Mouse (Mus musculus) heart, adult 2 months (tissue): ENCODE results near the gene Tmem238l. TPM values are rescaled to one million over a fixed set of nuclear protein-coding genes. Genes with fewer than 3 reads are reported as not detected.
A peak's percentile ranks its signal among the peaks of the same experiment; 100 is the strongest.

ENCODE experiments used
- DNase-seq, 2 experiments: peaks; one replicate each; pipeline ENCODE4 v3.0.0; 2021
- H3K27ac ChIP-seq: fragments of 200-600 bp; 2 replicates; pipeline ENCODE4 v1.8.1; 2022
- H3K27me3 ChIP-seq: fragments of 200-500 bp; 2 replicates; pipeline ENCODE4 v1.6.1; 2012; ENCODE audit warnings: mild to moderate bottlenecking, low read length, inconsistent platforms, mixed read lengths; ENCODE audit not compliant: control insufficient read depth, insufficient read depth
- H3K36me3 ChIP-seq: fragments of 200-500 bp; 2 replicates; pipeline ENCODE4 v1.6.1; 2012; ENCODE audit warnings: low read length, inconsistent platforms; ENCODE audit not compliant: control insufficient read depth, insufficient read depth
- H3K4me1 ChIP-seq: fragments of 200-500 bp; 2 replicates; pipeline ENCODE4 v1.6.1; 2011; ENCODE audit warnings: low read length; ENCODE audit not compliant: control insufficient read depth, insufficient read depth
- H3K4me3 ChIP-seq: fragments of 200-600 bp; 2 replicates; pipeline ENCODE4 v1.8.1; 2022
- H3K79me2 ChIP-seq: fragments of 200-500 bp; replicated peaks from 2 replicates; pipeline ENCODE4 v1.6.1; 2012; ENCODE audit warnings: mild to moderate bottlenecking, inconsistent platforms, low read length, moderate library complexity, mixed read lengths; ENCODE audit not compliant: control insufficient read depth, insufficient read depth
- H3K9ac ChIP-seq: fragments of 200-500 bp; 2 replicates; pipeline ENCODE4 v1.6.1; 2012; ENCODE audit warnings: low read depth, mild to moderate bottlenecking, control low read depth, inconsistent platforms, low read length, mixed read lengths
- CTCF ChIP-seq: fragments of 200-600 bp; IDR thresholded peaks from 2 replicates; pipeline ENCODE4 v1.8.1; 2022; ENCODE audit warnings: antibody characterized with exemption, mild to moderate bottlenecking, moderate library complexity
- EP300 ChIP-seq: fragments of 200-500 bp; IDR thresholded peaks from 2 replicates; pipeline ENCODE4 v1.6.1; 2011; ENCODE audit warnings: low read depth, low read length, control low read depth; ENCODE audit not compliant: insufficient read depth
- POLR2A ChIP-seq: fragments of 200-500 bp; IDR thresholded peaks from 2 replicates; pipeline ENCODE4 v1.6.1; 2011; ENCODE audit warnings: mild to moderate bottlenecking, low read depth, low read length, control low read depth; ENCODE audit not compliant: insufficient read depth
- WGBS: fragments of 180-500 bp; shearing (Covaris S2); methylation state at CpG from one replicate; pipeline ENCODE4 v1.1.7; 2018; 5-methylcytosine and 5-hydroxymethylcytosine counted together
- intact Hi-C: fragments of 180-260 bp; cut with DNase I; formaldehyde crosslinking; loops from one replicate; pipeline ENCODE4 v1.15.1; 2025
- polyA plus RNA-seq: library from polyadenylated mRNA; depleted of rRNA; stranded (reverse); fragments of >200 nt; gene quantifications from 2 replicates; pipeline ENCODE4 v1.2.3, GENCODE M21; 2012
- total RNA-seq, 2 experiments: library from RNA; stranded (reverse); gene quantifications; 2 replicates each; pipeline ENCODE4 v1.2.3; 2021

Tmem238l gene
- total and polyA plus RNA-seq, 3 experiments, result not detected

GRCm38 (mm10) chr11:66945224-66945767, 11.1 kb upstream of the Tmem238l start:
- H3K79me2 ChIP-seq, result no peaks in the 10 kb centered on the region
- H3K36me3 ChIP-seq, result no peaks in the 10 kb centered on the region
- no peak for DNase-seq
- WGBS, result 52% methylated on average over 2 of the region's 2 CpGs
- no peaks in the 10 kb centered on the region for H3K4me1 ChIP-seq
- no peaks in the 10 kb centered on the region for H3K27me3 ChIP-seq
- H3K9ac ChIP-seq, result no peak overlapping the region
- TF ChIP-seq POLR2A (no peak), EP300 (no peak), CTCF (no peak)
- H3K27ac ChIP-seq, result no peak overlapping the region
- intact Hi-C loops, result no loop called here
- H3K4me3 ChIP-seq, result no peak overlapping the region

DNA sequence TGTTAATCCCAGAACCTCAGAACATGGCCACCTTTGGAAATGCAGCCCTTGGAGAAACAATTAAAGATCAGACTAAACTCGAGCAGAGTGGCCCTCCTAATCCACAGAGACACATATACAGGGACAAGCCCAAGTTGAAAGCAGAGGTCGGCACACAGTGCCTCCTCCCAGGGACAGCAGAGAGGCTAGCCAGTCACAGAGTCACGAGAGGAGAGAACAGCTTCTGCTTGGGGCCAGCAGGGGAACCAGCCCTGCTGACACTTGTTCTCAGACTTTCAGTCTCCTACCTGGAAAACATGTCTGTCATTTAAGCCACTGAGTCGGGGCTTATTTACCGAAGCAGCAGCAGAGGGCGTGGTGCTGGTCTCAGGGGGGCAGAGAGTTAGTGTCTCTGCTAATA, 9.9 kb upstream of the Tmem238l start:
- no peaks in the 10 kb centered on the region for H3K4me1 ChIP-seq
- no peaks in the 10 kb centered on the region for H3K79me2 ChIP-seq
- no peaks in the 10 kb centered on the region for H3K27me3 ChIP-seq
- no peak for TF ChIP-seq CTCF
- no peak for TF ChIP-seq POLR2A
- TF ChIP-seq EP300, result no peak
- H3K36me3 ChIP-seq, result no peaks in the 10 kb centered on the region
- H3K9ac ChIP-seq, result no peak overlapping the region
- H3K27ac ChIP-seq, result no peak overlapping the region
- 67% methylated on average over 6 of the region's 6 CpGs for WGBS
- DNase-seq, result no peak
- H3K4me3 ChIP-seq, result no peak overlapping the region
- intact Hi-C loops, result no loop called here

DNA sequence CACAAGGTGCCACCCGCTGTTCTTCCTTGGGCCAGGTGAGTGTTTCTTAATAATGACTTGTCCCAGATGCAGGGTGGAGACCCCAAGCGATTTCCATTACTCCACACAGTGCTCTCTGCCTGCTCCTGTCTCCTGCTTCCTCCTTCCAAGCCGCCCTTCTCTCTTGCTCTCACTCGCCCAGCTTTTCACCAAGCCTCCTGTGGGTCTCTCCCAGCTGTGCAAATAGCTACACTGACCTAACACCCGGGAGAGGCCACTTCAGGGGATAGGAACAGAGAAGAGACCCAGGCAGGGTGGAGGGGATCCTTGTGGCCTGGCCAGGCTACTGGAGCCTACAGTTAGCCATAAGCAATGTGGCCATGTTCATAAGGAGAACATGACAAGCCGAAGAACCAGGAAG, 9.5 kb upstream of the Tmem238l start:
- no peaks in the 10 kb centered on the region for H3K36me3 ChIP-seq
- no peak overlapping the region for H3K9ac ChIP-seq
- DNase-seq, result no peak
- no peak overlapping the region for H3K27ac ChIP-seq
- TF ChIP-seq CTCF (no peak), POLR2A (no peak), EP300 (no peak)
- intact Hi-C loops, result no loop called here
- H3K4me1 ChIP-seq, result no peaks in the 10 kb centered on the region
- no peaks in the 10 kb centered on the region for H3K27me3 ChIP-seq
- WGBS, result 74% methylated on average over 6 of the region's 6 CpGs
- H3K79me2 ChIP-seq, result no peaks in the 10 kb centered on the region
- H3K4me3 ChIP-seq, result no peak overlapping the region

DNA sequence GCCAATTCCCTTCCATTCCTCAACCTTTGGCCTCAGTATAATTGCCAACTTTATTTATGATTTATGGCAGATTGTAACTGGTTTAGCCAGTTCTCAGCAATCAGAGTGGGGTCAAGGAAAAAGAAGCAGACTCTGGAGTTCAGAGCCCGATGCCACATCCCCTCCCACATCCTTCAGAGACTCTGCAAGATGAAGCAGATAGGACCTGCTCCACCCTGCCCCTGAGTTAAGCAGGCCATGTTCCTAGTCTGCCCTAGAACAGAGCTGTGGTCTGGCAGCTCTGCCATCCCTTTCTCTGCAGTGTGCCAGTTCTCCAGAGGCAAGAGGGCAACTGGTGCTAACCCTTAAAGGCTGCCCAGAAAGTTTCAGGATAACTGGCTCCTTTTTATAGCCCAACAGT, 4.4 kb downstream of the Tmem238l start:
- no peak overlapping the region for H3K4me3 ChIP-seq
- no peaks in the 10 kb centered on the region for H3K4me1 ChIP-seq
- H3K27me3 ChIP-seq, result no peaks in the 10 kb centered on the region
- H3K36me3 ChIP-seq, result no peaks in the 10 kb centered on the region
- H3K79me2 ChIP-seq, result no peaks in the 10 kb centered on the region
- intact Hi-C loops, result no loop called here
- 47% methylated on average over 1 of the region's 1 CpGs for WGBS
- no peak overlapping the region for H3K9ac ChIP-seq
- no peak for TF ChIP-seq POLR2A
- TF ChIP-seq EP300, result no peak
- DNase-seq, result peak in 1 of 2 experiments; percentile 22
- no peak overlapping the region for H3K27ac ChIP-seq

DNA sequence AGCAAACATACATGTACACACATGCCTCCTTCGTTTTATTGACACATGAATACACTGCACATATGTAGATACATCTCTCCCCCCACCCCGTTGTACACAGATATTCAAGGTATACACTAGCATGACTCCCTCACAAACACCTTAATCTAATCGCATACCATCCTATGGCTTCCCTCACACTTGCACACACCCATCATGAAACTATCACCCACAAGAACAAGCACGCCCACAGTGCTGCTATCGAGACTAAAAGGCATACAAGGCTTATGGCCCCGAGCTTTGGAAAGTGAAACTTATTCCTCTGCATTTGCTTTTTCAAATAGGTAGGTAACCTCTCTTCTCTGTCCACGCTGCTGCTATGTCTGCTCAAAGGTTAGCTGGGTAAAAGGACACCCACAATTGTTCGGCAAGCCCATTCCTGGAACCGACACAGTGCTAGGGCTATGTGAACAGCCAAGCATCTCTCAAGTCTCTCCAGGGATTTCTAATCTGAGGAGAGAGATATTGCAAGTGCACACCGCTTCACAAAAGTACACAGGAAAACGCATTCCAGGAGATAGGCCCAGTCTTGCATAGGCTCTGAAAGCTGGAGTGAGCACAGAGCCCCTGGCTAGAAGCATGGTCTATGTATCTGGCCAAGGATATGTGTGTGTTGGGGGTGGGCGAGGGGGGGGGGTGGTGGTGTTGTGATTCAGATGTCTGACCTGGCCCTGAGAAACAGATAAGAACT, 5.2 kb downstream of the Tmem238l start:
- no peaks in the 10 kb centered on the region for H3K79me2 ChIP-seq
- no peaks in the 10 kb centered on the region for H3K4me1 ChIP-seq
- DNase-seq, result peak in 1 of 2 experiments; percentile 42
- H3K4me3 ChIP-seq, result no peak overlapping the region
- intact Hi-C loops, result no loop called here
- H3K27me3 ChIP-seq, result no peaks in the 10 kb centered on the region
- H3K36me3 ChIP-seq, result no peaks in the 10 kb centered on the region
- 0 out of 2 replicates have a peak overlapping the region, but pooled peaks have one; percentile 38 for H3K27ac ChIP-seq
- no peak overlapping the region for H3K9ac ChIP-seq
- WGBS, result 43% methylated on average over 12 of the region's 12 CpGs
- TF ChIP-seq CTCF, result no peak
- no peak for TF ChIP-seq POLR2A
- no peak for TF ChIP-seq EP300

DNA sequence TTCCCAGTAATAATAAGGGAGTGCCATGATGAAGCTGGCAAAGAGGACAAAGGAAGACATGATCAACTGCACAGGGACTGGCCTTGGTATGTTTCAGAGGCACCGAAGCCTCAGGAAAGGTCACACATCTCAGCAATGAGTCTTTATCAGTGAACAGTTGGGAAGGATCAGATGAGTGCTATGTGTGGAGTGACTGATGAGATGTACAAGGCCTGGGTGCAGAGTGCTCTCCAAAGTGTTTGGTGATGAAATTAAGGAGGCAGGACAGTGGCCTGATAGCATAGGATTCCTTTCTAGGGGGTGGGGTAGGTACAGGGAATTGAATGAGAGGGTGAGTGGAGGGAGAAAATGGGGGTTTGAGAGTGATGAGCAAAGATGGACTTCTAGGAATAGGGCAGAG, 7.0 kb downstream of the Tmem238l start:
- no peaks in the 10 kb centered on the region for H3K27me3 ChIP-seq
- H3K79me2 ChIP-seq, result no peaks in the 10 kb centered on the region
- no peak overlapping the region for H3K4me3 ChIP-seq
- H3K4me1 ChIP-seq, result no peaks in the 10 kb centered on the region; the same call in 1 of the 2 replicates
- WGBS, result 40% methylated on average over 1 of the region's 1 CpGs
- DNase-seq, result peak in 1 of 2 experiments; percentile 9
- intact Hi-C loops, result no loop called here
- TF ChIP-seq CTCF (no peak), EP300 (peak; percentile 69), POLR2A (no peak)
- no peaks in the 10 kb centered on the region for H3K36me3 ChIP-seq
- H3K27ac ChIP-seq, result no peak overlapping the region
- no peak overlapping the region for H3K9ac ChIP-seq
